In the genomic region with DNA sequence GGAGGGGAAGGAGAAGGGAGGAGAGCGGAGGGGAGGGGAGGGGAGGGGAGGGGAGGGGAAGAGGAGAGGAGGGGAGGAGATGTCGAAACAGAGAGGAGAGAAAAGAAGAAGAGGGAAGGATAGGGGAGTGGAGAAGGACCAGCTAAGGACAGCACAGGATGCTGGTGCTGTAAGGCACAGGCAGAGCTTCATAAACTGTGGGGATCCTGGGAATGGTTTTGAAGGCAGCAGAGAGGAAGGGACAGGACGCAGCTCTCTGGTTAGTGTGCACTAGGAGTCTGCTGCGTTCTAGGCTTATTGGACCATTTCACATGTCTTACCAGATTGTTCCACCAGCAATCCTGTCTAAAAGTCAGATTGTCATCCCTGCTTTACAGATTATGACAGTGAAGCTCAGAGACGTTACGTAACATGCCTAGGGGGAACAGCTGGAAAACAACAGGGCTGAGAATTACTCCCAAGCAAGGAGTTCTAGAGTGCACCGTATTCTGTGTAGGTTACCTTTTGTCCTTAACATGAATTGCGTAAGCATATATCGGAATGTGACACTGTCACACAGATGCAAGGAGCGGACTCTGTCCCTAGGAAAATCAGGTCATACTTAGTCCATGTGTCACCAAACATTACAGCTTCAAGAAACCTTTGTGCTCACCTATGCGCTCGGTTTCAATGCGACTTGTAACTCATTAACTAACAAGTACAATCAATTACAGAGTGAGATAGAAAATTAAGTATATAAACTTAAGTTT, we compare ENCODE assay signal across 20 mouse cellular contexts. TPM values are rescaled to one million over a fixed set of nuclear protein-coding genes. Genes with fewer than 3 reads are reported as not detected.
DNase-seq lines count a peak whose midpoint lies in the region; ATAC-seq and TF ChIP-seq lines count a peak whose summit lies in the region.
"Had no signal": no experiment of that assay in that cellular context is flagged by ENCODE, and none has a peak within 500 bp of the region (broad histone marks: within the 10 kb centered on the region; RNA-seq: fewer than 3 reads in every experiment).

No protein-coding gene starts in this region.

- no peak for DNase-seq in liver, embryonic 11.5 days (ENCODE audit: low spot score)
- no peak for DNase-seq in ovary, postnatal 36 days (ENCODE audit: low spot score)
- DNase-seq in lung, adult 18-20 months, result no peak
- DNase-seq in spleen, adult 18-20 months, result no peak
- DNase-seq: cerebellum, adult 8-10 months; gastrocnemius, postnatal 10 days; heart, adult 18-20 months; heart, postnatal 36 days; lung, adult 2 months; lung, postnatal 36 days; right cerebral cortex, postnatal 4 days; thymus, adult 2 months had no signal

- H3K4me3 ChIP-seq in liver, embryonic 15.5 days (replicated peaks), result no peak overlapping the region
- H3K4me3 ChIP-seq in liver, embryonic 11.5 days (ENCODE audit: low read depth, low read length), result no peak overlapping the region
- no peak overlapping the region for H3K4me3 ChIP-seq in kidney, embryonic 15.5 days (replicated peaks)
- no peak overlapping the region for H3K4me3 ChIP-seq in small intestine, adult 2 months (ENCODE audit: low read depth, low read length)
- H3K4me3 ChIP-seq: embryonic facial prominence, embryonic 10.5 days; forebrain, embryonic 12.5 days; midbrain, embryonic 15.5 days had no signal

- H3K4me1 ChIP-seq in liver, embryonic 15.5 days (replicated peaks), result no peaks in the 10 kb centered on the region
- H3K4me1 ChIP-seq in liver, embryonic 11.5 days (replicated peaks; ENCODE audit: control insufficient read depth, insufficient read depth, low read length), result no peaks in the 10 kb centered on the region
- no peaks in the 10 kb centered on the region for H3K4me1 ChIP-seq in kidney, embryonic 15.5 days
- peaks cover 11% of the 10 kb centered on the region; the same call in 1 of the 2 replicates for H3K4me1 ChIP-seq in small intestine, adult 2 months (ENCODE audit: control insufficient read depth, insufficient read depth, insufficient read length, low read length)
- H3K4me1 ChIP-seq: embryonic facial prominence, embryonic 10.5 days; forebrain, embryonic 12.5 days; midbrain, embryonic 15.5 days had no signal

- no peaks in the 10 kb centered on the region for H3K36me3 ChIP-seq in liver, embryonic 15.5 days (replicated peaks)
- no peaks in the 10 kb centered on the region for H3K36me3 ChIP-seq in liver, embryonic 11.5 days (ENCODE audit: control insufficient read depth, insufficient read depth, low read length)
- no peaks in the 10 kb centered on the region for H3K36me3 ChIP-seq in kidney, embryonic 15.5 days
- peaks cover 42% of the 10 kb centered on the region for H3K36me3 ChIP-seq in small intestine, adult 2 months (ENCODE audit: control insufficient read depth, insufficient read depth, low read length)
- H3K36me3 ChIP-seq: embryonic facial prominence, embryonic 10.5 days; forebrain, embryonic 12.5 days; midbrain, embryonic 15.5 days had no signal

- WGBS in liver, embryonic 15.5 days (ENCODE audit: insufficient replicate concordance), result 64% methylated on average over 12 of the region's 13 CpGs
- WGBS in liver, embryonic 11.5 days, result 76% methylated on average over 13 of the region's 13 CpGs
- WGBS in kidney, embryonic 15.5 days, result 69% methylated on average over 13 of the region's 13 CpGs
- 39% methylated on average over 12 of the region's 13 CpGs for WGBS in small intestine, adult 2 months

- no peaks in the 10 kb centered on the region for H3K27me3 ChIP-seq in liver, embryonic 15.5 days
- H3K27me3 ChIP-seq in liver, embryonic 11.5 days (replicated peaks; ENCODE audit: control insufficient read depth, insufficient read depth, low read length), result no peaks in the 10 kb centered on the region
- H3K27me3 ChIP-seq in kidney, embryonic 15.5 days, result no peaks in the 10 kb centered on the region
- H3K27me3 ChIP-seq in small intestine, adult 2 months (ENCODE audit: control insufficient read depth, insufficient read depth, low read length), result no peaks in the 10 kb centered on the region
- H3K27me3 ChIP-seq: forebrain, embryonic 12.5 days; midbrain, embryonic 15.5 days had no signal

- TF ChIP-seq POLR2A in small intestine, adult 2 months (IDR thresholded peaks at IDR 0.05; ENCODE audit: low read depth, low read length), result no peak

- H3K9me3 ChIP-seq in liver, embryonic 15.5 days (replicated peaks), result no peaks in the 10 kb centered on the region
- H3K9me3 ChIP-seq in liver, embryonic 11.5 days (ENCODE audit: control insufficient read depth, low read length), result no peaks in the 10 kb centered on the region
- H3K9me3 ChIP-seq in kidney, embryonic 15.5 days (replicated peaks), result no peaks in the 10 kb centered on the region
- H3K9me3 ChIP-seq: embryonic facial prominence, embryonic 10.5 days; forebrain, embryonic 12.5 days; midbrain, embryonic 15.5 days had no signal

- H3K9ac ChIP-seq in liver, embryonic 15.5 days, result no peak overlapping the region
- no peak overlapping the region for H3K9ac ChIP-seq in liver, embryonic 11.5 days (ENCODE audit: low read depth, low read length)
- H3K9ac ChIP-seq in kidney, embryonic 15.5 days, result no peak overlapping the region
- H3K9ac ChIP-seq: forebrain, embryonic 12.5 days; hindbrain, embryonic 14.5 days; midbrain, embryonic 15.5 days had no signal

- H3K27ac ChIP-seq in liver, embryonic 15.5 days (replicated peaks), result no peak overlapping the region
- no peak overlapping the region for H3K27ac ChIP-seq in liver, embryonic 11.5 days (ENCODE audit: low read depth, low read length)
- H3K27ac ChIP-seq in kidney, embryonic 15.5 days, result 0 out of 2 replicates have a peak overlapping the region, but pooled peaks have one; percentile 5
- H3K27ac ChIP-seq in small intestine, adult 2 months (ENCODE audit: insufficient read depth, low read depth, low read length), result peak overlapping the region; percentile 71
- H3K27ac ChIP-seq: embryonic facial prominence, embryonic 10.5 days; forebrain, embryonic 12.5 days; hindbrain, embryonic 14.5 days; midbrain, embryonic 15.5 days had no signal

- TF ChIP-seq CTCF in small intestine, adult 2 months (IDR thresholded peaks at IDR 0.05; ENCODE audit: extremely low read depth, insufficient read length, insufficient replicate concordance, low read depth, low read length), result no peak

- ATAC-seq in liver, embryonic 15.5 days (ENCODE audit: insufficient read depth), result peak; percentile 66; the same call in 1 of the 2 replicates
- no peak for ATAC-seq in liver, embryonic 11.5 days (replicated peaks; ENCODE audit: low FRiP score)
- ATAC-seq in kidney, embryonic 15.5 days (replicated peaks; ENCODE audit: low FRiP score), result no peak
- ATAC-seq: midbrain, embryonic 15.5 days had no signal

- H3K4me2 ChIP-seq in liver, embryonic 15.5 days, result no peak overlapping the region
- H3K4me2 ChIP-seq in liver, embryonic 11.5 days, result no peak overlapping the region
- no peak overlapping the region for H3K4me2 ChIP-seq in kidney, embryonic 15.5 days
- H3K4me2 ChIP-seq: forebrain, embryonic 12.5 days; hindbrain, embryonic 14.5 days; midbrain, embryonic 15.5 days had no signal

RNA-seq across cellular contexts. Expression of a gene that starts 30.6 kb away (rescaled TPM):
- polyA plus RNA-seq in liver, embryonic 15.5 days (2015; fragmentation: Nextera tagmentation; extraction: Ambion mirVana), result 0.03 TPM in 1 of 2 replicates, not detected in the other
- not detected in 2 replicates for polyA plus RNA-seq in liver, embryonic 11.5 days (2014; fragmentation: Nextera tagmentation; extraction: Ambion mirVana)
- polyA plus RNA-seq in kidney, embryonic 15.5 days (2015; fragmentation: Nextera tagmentation; extraction: Ambion mirVana), result 0.13 and 0.37 TPM in 2 replicates
- polyA plus RNA-seq in small intestine, adult 2 months (2012; rRNA removed), result 19.6 and 26.4 TPM in 2 replicates
- polyA plus RNA-seq: embryonic facial prominence, embryonic 10.5 days; limb, embryonic 11.5 days had no signal

RNA-seq across cellular contexts. Expression of a gene that starts 43.2 kb away (rescaled TPM):
- 0.28 and 0.32 TPM in 2 replicates for polyA plus RNA-seq in liver, embryonic 15.5 days (2015; fragmentation: Nextera tagmentation; extraction: Ambion mirVana)
- polyA plus RNA-seq in liver, embryonic 11.5 days (2014; fragmentation: Nextera tagmentation; extraction: Ambion mirVana), result 0.89 and 1.3 TPM in 2 replicates
- 1.9 and 2.3 TPM in 2 replicates for polyA plus RNA-seq in kidney, embryonic 15.5 days (2015; fragmentation: Nextera tagmentation; extraction: Ambion mirVana)
- 2.1 and 4.9 TPM in 2 replicates for polyA plus RNA-seq in small intestine, adult 2 months (2012; rRNA removed)

Comparison
In these comparisons a context has a peak if more than half of its experiments do, and no peak if none do; other contexts are left out.
1. H3K27ac ChIP-seq: peak in kidney, embryonic 15.5 days (single experiment) and small intestine, adult 2 months (single experiment); none in liver, embryonic 15.5 days (single experiment) and liver, embryonic 11.5 days (single experiment).
2. RNA of a gene that starts 30.6 kb away (polyA plus RNA-seq): 19.6 to 26.4 TPM in small intestine, adult 2 months; 0.13 to 0.37 TPM in kidney, embryonic 15.5 days, 0.03 TPM in liver, embryonic 15.5 days and not detected in liver, embryonic 11.5 days; every median in the first group is over 10 times any median in the second.